Mouse (Mus musculus): ENCODE measurements around the gene Paxbp1. TPM values are rescaled to one million over a fixed set of nuclear protein-coding genes. Genes with fewer than 3 reads are reported as not detected.

The Paxbp1 gene
- polyA plus RNA-seq, 1 experiment from 2014 or later = 96.2 TPM

DNA sequence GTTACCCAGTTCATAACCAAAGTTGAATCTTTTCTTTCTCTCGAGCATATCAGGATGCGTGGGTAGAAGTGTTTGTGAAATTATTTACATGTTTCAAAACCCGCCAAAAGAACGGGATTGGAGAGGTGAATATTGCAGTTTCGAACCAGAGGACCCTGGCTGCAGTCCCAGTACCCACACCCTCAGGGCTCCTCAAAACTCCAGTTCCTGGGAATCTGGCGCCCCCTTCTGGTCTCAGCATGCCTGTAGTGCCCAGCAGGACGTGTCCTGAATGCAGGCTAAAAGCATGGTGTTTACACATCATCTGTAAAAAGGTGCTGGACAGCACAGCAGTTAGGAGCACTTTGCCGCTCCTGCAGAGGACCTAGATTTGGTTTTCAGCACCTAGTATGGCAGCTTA, 1.2 kb upstream of the Paxbp1 start:
- 66% methylated on average over 8 of the region's 8 CpGs for WGBS
- Histone ChIP-seq H3K27me3 (peaks cover 3% of the 10 kb centered on the region; the same call in 1 of the 2 replicates), H3K4me2 (no peak overlapping the region), H3K4me3 (replicated peaks) (peak overlapping the region; percentile 97; the same call in 1 of the 2 replicates), H3K9ac (replicated peaks) (no peak overlapping the region), H3K36me3 (peaks cover 12% of the 10 kb centered on the region), H3K9me3 (no peaks in the 10 kb centered on the region), H3K4me1 (replicated peaks) (peaks cover 6% of the 10 kb centered on the region), H3K27ac (no peak overlapping the region)
- no peak for ATAC-seq (ENCODE audit: insufficient number of reproducible peaks, insufficient read depth, low FRiP score, low TSS enrichment, low read depth)

DNA sequence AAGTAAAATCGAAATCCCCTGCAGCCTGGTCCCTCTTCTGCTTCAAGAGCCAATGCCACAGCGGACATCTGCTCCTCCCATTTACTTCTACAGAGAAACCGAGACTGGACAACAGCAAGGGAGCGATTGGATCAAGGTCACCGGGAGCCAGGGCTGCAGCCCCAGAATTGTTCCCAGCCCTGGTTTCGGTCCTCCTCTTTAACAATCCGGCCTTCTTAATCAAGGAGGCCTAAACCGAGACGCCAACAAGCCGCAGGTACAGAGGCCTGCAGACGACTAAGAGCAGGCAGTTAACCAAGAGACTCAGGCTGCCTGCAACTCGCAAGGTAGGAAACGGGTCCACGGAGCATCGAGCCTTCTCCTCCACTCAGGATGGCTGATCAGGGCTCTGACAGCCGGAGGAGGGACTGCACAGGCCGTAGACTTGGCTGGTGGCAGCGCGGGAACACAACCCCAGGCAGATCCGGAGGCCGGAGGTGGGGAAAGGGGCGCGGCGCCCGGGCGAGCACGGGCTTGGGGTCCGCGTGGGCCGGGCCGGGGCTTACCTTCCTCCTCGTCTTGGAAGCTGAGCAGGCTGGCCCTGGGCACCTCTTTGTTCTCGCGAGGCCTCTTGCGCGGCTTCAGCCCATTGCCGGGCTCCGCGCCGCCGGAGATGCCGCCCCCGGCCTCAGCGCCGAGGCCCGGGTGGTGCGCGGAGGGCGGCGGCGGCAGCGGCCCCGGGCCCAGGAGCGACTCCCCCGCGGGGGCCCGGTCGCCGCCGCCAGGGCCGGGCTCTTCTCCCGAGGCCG, 688 bp downstream of the Paxbp1 start:
- H3K9me3 ChIP-seq = no peaks in the 10 kb centered on the region
- H3K4me1 ChIP-seq (replicated peaks) = peaks cover 6% of the 10 kb centered on the region
- peak overlapping the region; percentile 91 for H3K9ac ChIP-seq (replicated peaks)
- peak; percentile 73 for ATAC-seq (ENCODE audit: insufficient number of reproducible peaks, insufficient read depth, low FRiP score, low TSS enrichment, low read depth)
- WGBS = under 1% methylated on average over 63 of the region's 63 CpGs
- peak overlapping the region; percentile 93 for H3K27ac ChIP-seq
- peaks cover 3% of the 10 kb centered on the region; the same call in 1 of the 2 replicates for H3K27me3 ChIP-seq
- H3K4me2 ChIP-seq = peak overlapping the region; percentile 75
- H3K36me3 ChIP-seq = peaks cover 26% of the 10 kb centered on the region
- H3K4me3 ChIP-seq (replicated peaks) = peak overlapping the region; percentile 97

DNA sequence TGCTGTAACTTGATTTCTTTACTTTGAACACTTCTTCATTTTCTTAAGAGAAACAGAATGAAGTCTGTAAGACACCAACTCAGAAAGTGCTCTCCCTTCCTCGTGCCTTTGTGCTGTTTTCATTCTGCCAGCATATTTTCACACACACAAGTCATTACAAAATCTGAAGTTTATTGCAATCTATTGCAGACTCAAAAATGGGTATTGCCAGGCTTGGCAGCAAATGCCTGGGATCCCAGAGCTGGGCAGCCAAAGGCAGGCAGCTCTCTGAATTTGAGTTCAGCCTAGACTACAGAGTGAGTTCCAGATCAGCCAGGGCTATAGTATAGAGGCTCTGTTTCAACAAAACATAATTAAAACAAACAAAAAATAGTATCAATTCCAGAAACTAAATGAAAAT, 1.7 kb downstream of the Paxbp1 start:
- Histone ChIP-seq H3K27ac (no peak overlapping the region), H3K4me3 (replicated peaks) (peak overlapping the region; percentile 97), H3K9ac (replicated peaks) (peak overlapping the region; percentile 48; the same call in 1 of the 2 replicates), H3K4me1 (replicated peaks) (peaks cover 6% of the 10 kb centered on the region), H3K27me3 (peaks cover 3% of the 10 kb centered on the region; the same call in 1 of the 2 replicates), H3K4me2 (peak overlapping the region; percentile 75), H3K36me3 (peaks cover 36% of the 10 kb centered on the region), H3K9me3 (no peaks in the 10 kb centered on the region)
- ATAC-seq (ENCODE audit: insufficient number of reproducible peaks, insufficient read depth, low FRiP score, low TSS enrichment, low read depth) = no peak
- 65% methylated on average over 1 of the region's 1 CpGs for WGBS

DNA sequence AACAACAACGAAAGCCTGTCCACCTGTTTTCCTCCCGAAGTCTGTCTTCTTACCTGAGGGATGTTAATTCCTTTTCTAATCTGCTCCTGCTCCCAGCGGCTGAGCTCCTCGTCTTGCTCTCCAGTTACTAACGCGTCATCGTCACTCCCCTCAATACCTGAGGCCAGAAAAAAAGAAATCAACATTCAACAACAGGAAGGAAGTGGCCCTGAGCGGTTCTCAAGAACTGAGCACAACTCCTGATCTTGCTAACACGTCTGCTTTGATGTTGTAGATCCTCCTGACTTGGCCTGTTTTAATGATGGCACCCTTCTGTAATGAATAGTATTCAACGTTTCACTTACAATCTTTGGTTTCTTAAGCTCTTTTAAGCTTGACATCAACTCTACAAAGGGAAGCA, 8.5 kb downstream of the Paxbp1 start:
- Histone ChIP-seq H3K4me1 (replicated peaks) (no peaks in the 10 kb centered on the region), H3K4me3 (replicated peaks) (no peak overlapping the region), H3K4me2 (no peak overlapping the region), H3K9ac (replicated peaks) (no peak overlapping the region), H3K36me3 (peaks cover 91% of the 10 kb centered on the region), H3K27me3 (no peaks in the 10 kb centered on the region), H3K9me3 (no peaks in the 10 kb centered on the region), H3K27ac (no peak overlapping the region)
- no peak for ATAC-seq (ENCODE audit: insufficient number of reproducible peaks, insufficient read depth, low FRiP score, low TSS enrichment, low read depth)
- whole genome bisulfite sequencing = 90% methylated on average over 10 of the region's 10 CpGs

DNA sequence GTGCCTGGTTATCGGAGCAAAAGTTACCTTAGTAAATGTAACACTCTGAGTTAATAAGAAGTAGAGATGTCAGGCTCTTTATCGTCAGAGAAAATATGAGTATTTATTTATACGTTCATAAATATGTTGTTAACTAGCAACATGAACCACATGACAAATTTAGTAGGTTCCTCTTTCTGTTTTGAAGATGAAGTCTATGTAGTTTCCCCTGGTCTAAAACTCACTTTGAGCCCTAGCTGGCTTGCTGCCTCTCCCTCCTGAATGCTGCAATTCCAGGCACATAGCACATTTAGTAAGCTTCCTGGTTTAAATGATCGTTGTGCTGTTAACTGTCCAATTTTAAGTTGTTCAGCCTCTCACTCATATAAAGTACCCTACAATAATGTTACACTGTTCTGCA, 13.6 kb downstream of the Paxbp1 start:
- no peak overlapping the region for H3K4me3 ChIP-seq (replicated peaks)
- 92% methylated on average over 4 of the region's 4 CpGs for WGBS
- H3K9me3 ChIP-seq = no peaks in the 10 kb centered on the region
- no peak for ATAC-seq (ENCODE audit: insufficient number of reproducible peaks, insufficient read depth, low FRiP score, low TSS enrichment, low read depth)
- no peak overlapping the region for H3K9ac ChIP-seq (replicated peaks)
- H3K4me1 ChIP-seq (replicated peaks) = no peaks in the 10 kb centered on the region
- H3K4me2 ChIP-seq = no peak overlapping the region
- H3K27me3 ChIP-seq = no peaks in the 10 kb centered on the region
- peaks cover 91% of the 10 kb centered on the region for H3K36me3 ChIP-seq
- H3K27ac ChIP-seq = no peak overlapping the region

DNA sequence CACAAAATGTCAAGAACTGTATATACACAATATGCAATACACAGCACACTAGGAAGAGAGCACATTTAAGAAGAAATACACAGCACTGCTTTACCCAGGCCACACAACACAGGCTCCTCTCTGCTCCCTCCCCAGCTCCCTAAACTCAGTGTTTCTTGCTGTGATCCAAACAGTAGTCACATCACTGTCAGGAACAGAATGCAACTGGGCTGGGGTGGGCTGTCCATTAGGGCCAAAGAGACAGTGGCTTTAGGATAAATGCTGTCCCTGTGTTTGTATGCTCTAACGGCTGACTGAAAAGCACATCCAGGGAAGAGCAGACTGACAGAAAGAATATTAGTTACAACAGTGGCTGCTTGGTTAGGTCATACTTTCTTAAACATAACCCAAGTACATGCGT, 14.4 kb downstream of the Paxbp1 start:
- Histone ChIP-seq H3K4me1 (replicated peaks) (no peaks in the 10 kb centered on the region), H3K36me3 (peaks cover 93% of the 10 kb centered on the region), H3K9me3 (no peaks in the 10 kb centered on the region), H3K27ac (no peak overlapping the region), H3K9ac (replicated peaks) (no peak overlapping the region), H3K4me3 (replicated peaks) (no peak overlapping the region), H3K27me3 (no peaks in the 10 kb centered on the region), H3K4me2 (no peak overlapping the region)
- WGBS = 93% methylated on average over 2 of the region's 2 CpGs
- no peak for ATAC-seq (ENCODE audit: insufficient number of reproducible peaks, insufficient read depth, low FRiP score, low TSS enrichment, low read depth)

DNA sequence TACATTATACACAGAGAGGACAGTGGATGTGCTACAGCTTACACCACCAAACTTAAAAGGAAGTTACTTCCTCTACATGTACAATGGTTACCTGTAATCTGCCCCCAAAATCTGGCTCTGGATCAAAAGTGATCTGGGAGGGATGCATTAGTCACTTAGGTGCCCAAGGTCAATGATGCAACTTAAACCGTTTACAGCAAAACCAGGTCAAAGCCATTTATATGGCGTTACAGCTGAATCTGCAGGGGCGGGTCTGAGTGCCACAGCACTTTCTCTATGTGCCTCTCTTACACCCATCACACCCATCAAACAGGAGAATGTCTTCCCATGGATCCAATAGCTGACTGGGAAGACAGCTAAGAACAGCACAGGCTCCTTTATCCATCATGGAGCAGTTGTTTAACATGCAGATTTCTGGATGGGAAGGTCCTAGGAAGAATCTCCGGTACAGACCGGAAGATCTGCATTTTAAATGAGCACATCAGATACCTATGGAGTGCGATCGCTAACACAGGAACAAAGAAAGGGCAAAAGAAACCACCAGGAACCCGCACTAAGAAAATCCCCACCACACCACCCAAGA, 15.1 kb downstream of the Paxbp1 start:
- H3K4me3 ChIP-seq (replicated peaks) = no peak overlapping the region
- no peaks in the 10 kb centered on the region for H3K9me3 ChIP-seq
- no peak for ATAC-seq (ENCODE audit: insufficient number of reproducible peaks, insufficient read depth, low FRiP score, low TSS enrichment, low read depth)
- H3K27me3 ChIP-seq = no peaks in the 10 kb centered on the region
- H3K27ac ChIP-seq = no peak overlapping the region
- no peak overlapping the region for H3K9ac ChIP-seq (replicated peaks)
- no peak overlapping the region for H3K4me2 ChIP-seq
- H3K36me3 ChIP-seq = peaks cover 93% of the 10 kb centered on the region
- H3K4me1 ChIP-seq (replicated peaks) = no peaks in the 10 kb centered on the region
- WGBS = 94% methylated on average over 8 of the region's 8 CpGs

DNA sequence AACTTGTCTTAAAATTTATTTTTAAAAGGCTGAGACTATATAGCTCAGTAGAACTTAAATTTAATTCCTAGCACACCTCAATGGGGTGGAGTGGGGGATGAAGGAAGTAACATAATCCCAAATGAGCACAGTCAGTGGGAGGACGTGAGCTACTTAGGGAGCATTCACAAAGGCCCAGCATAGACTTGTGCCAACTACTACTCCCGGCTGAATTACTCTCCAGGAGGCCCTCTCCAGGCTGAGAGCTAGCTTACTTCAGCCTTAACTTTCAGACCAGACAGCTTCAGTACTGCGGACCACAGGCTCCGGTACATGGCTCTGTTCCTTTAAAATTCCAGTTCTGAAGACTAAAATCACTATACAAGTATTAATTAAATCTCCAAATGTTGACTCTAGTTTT, 18.1 kb downstream of the Paxbp1 start:
- no peak overlapping the region for H3K27ac ChIP-seq
- peaks cover 91% of the 10 kb centered on the region for H3K36me3 ChIP-seq
- no peak overlapping the region for H3K9ac ChIP-seq (replicated peaks)
- no peak overlapping the region for H3K4me2 ChIP-seq
- peaks cover 5% of the 10 kb centered on the region; the same call in 1 of the 2 replicates for H3K9me3 ChIP-seq
- no peak overlapping the region for H3K4me3 ChIP-seq (replicated peaks)
- 91% methylated on average over 4 of the region's 4 CpGs for WGBS
- H3K4me1 ChIP-seq (replicated peaks) = no peaks in the 10 kb centered on the region
- no peaks in the 10 kb centered on the region for H3K27me3 ChIP-seq
- ATAC-seq (ENCODE audit: insufficient number of reproducible peaks, insufficient read depth, low FRiP score, low TSS enrichment, low read depth) = no peak

DNA sequence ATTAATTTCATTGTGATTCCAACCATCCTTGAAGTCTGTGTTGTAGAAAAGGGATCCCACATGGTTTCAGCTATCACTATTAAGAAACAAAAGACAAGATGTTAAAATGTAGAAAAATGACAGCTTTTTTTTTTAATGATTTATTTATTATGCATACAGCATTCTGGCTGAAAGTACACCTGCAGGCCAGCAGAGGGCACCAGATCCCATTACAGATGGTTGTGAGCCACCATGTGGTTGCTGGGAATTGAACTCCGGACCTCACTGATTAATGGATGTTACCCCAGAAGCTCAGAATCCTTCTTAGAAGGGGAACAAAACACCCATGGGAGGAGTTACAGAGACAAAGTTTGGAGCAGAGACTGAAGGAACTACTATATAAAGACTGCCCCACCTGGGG, 21.0 kb downstream of the Paxbp1 start:
- H3K4me1 ChIP-seq (replicated peaks) = no peaks in the 10 kb centered on the region
- no peak overlapping the region for H3K4me2 ChIP-seq
- no peak overlapping the region for H3K4me3 ChIP-seq (replicated peaks)
- no peak overlapping the region for H3K9ac ChIP-seq (replicated peaks)
- H3K27ac ChIP-seq = no peak overlapping the region
- H3K36me3 ChIP-seq = peaks cover 97% of the 10 kb centered on the region
- peaks cover 5% of the 10 kb centered on the region; the same call in 1 of the 2 replicates for H3K9me3 ChIP-seq
- H3K27me3 ChIP-seq = no peaks in the 10 kb centered on the region
- WGBS = 86% methylated on average over 1 of the region's 1 CpGs
- ATAC-seq (ENCODE audit: insufficient number of reproducible peaks, insufficient read depth, low FRiP score, low TSS enrichment, low read depth) = no peak

DNA sequence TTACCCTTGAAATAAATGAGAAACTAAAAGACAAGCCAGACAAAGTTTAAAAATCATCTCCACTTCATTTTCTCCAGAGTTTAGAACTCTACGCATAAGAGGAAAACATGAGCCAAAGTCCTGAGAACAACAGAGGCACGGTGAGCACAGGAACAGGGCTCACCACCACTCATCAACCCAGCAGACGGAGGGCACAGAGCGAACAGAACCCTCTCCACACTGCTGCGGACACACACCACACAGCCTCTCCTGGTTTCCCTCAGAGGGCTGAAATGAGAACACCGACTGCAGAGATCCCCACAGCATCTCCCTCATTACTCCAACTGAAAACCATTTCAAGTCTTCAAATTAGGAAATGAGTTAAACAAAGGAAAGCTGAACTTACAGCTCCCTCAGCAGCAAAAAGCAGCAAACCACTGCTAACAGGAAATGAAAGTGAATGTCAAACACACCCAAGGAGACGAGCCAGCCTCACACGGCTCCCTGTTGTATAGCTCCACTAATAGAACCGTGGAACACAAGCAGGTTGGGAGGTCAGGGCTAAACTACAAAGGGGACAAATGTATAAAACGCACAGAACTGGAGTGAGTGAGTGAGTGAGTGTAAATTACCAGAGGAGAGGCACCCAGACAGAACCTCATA, 23.4 kb downstream of the Paxbp1 start:
- WGBS = 92% methylated on average over 10 of the region's 10 CpGs
- ATAC-seq (ENCODE audit: insufficient number of reproducible peaks, insufficient read depth, low FRiP score, low TSS enrichment, low read depth) = no peak
- Histone ChIP-seq H3K4me3 (replicated peaks) (no peak overlapping the region), H3K27ac (no peak overlapping the region), H3K4me1 (replicated peaks) (no peaks in the 10 kb centered on the region), H3K9me3 (peaks cover 5% of the 10 kb centered on the region; the same call in 1 of the 2 replicates), H3K4me2 (no peak overlapping the region), H3K36me3 (peaks cover 92% of the 10 kb centered on the region), H3K9ac (replicated peaks) (no peak overlapping the region), H3K27me3 (no peaks in the 10 kb centered on the region)

DNA sequence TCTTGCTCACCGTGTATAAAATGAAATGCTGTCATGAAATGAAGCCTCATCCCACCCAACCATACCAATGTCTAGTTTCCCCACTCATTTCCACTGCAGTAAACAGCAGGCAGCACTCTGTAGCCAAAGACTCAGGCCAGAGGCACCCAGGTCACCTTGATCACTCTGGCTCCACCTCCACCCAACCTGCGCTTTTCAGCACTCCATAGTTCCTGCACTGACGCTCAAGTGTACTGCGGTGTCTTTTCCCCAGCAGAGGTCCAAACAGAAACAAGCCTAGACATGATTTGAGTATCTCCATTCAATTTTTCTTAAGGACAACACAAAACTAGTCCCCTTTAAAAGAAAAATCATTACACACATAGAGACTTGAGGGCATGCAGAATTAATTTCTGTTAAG, 24.9 kb downstream of the Paxbp1 start:
- Histone ChIP-seq H3K9ac (replicated peaks) (no peak overlapping the region), H3K4me3 (replicated peaks) (no peak overlapping the region), H3K9me3 (peaks cover 5% of the 10 kb centered on the region; the same call in 1 of the 2 replicates), H3K27ac (no peak overlapping the region), H3K27me3 (no peaks in the 10 kb centered on the region), H3K4me2 (no peak overlapping the region), H3K4me1 (replicated peaks) (no peaks in the 10 kb centered on the region), H3K36me3 (peaks cover 91% of the 10 kb centered on the region)
- ATAC-seq (ENCODE audit: insufficient number of reproducible peaks, insufficient read depth, low FRiP score, low TSS enrichment, low read depth) = no peak
- 97% methylated on average over 4 of the region's 4 CpGs for whole genome bisulfite sequencing

All from limb, embryonic 12.5 days (tissue).